Mouse (Mus musculus) megakaryocyte, embryonic 14.5 days (primary cell): Measurements from ENCODE around the gene Hsf5.

Experiments
- FLI1 ChIP-seq: IDR thresholded peaks from 2 replicates; pipeline ENCODE4 v1.6.1; 2012; ENCODE audit warnings: low read length, inconsistent platforms, mixed read lengths
- GATA1 ChIP-seq: IDR thresholded peaks from 3 replicates; pipeline ENCODE4 v1.6.1; 2012; ENCODE audit warnings: mixed read lengths, low read length, inconsistent platforms, borderline replicate concordance

GRCm38 (mm10) chr11:87686407-87686806 is 69.4 kb downstream of the Hsf5 start:
- TF ChIP-seq GATA1 (no peak), FLI1 (no peak)
